Mouse (Mus musculus): ENCODE results near the gene Pam16. TPM values are rescaled to one million over a fixed set of nuclear protein-coding genes. Genes with fewer than 3 reads are reported as not detected.

Gene Pam16
- polyA plus RNA-seq, 1 experiment = 40.4 TPM

GRCm38 (mm10) chr16:4567912-4568311 lies 56.9 kb downstream of the Pam16 start:
- H3K27me3 ChIP-seq (ENCODE audit: control insufficient read depth, insufficient read depth, low read length) = no peaks in the 10 kb centered on the region
- no peak overlapping the region for H3K27ac ChIP-seq (ENCODE audit: control insufficient read depth, insufficient read depth, low read length)
- no peak for TF ChIP-seq POLR2A (IDR thresholded peaks at IDR 0.05; ENCODE audit: control insufficient read depth, extremely low read depth, insufficient read depth, low read length, poor library complexity)
- no peak for TF ChIP-seq CTCF (IDR thresholded peaks at IDR 0.05; ENCODE audit: borderline replicate concordance, control insufficient read depth, extremely low read depth, insufficient read depth, low read length, poor library complexity)
- DNase-seq = peak; percentile 82
- no peaks in the 10 kb centered on the region for H3K4me1 ChIP-seq (replicated peaks; ENCODE audit: control insufficient read depth, insufficient read depth, low read length)
- no peaks in the 10 kb centered on the region for H3K36me3 ChIP-seq (ENCODE audit: control insufficient read depth, insufficient read depth, low read length)
- H3K4me3 ChIP-seq (ENCODE audit: control insufficient read depth, insufficient read depth, low read length) = no peak overlapping the region
- 23% methylated on average over 4 of the region's 4 CpGs for WGBS

Other genes starting within 250 kb of the Pam16 start
- 6.4 and 7.6 TPM in 2 replicates for gene Adcy9, start 204.5 kb downstream of the Pam16 start, polyA plus RNA-seq (2012; rRNA removed)
- 5.3 and 12.1 TPM in 2 replicates for gene Srl, start 83.2 kb downstream of the Pam16 start, polyA plus RNA-seq (2012; rRNA removed)
- gene Tfap4, start 65.1 kb downstream of the Pam16 start, polyA plus RNA-seq (2012; rRNA removed) = 12.0 and 13.5 TPM in 2 replicates
- gene Glis2, start 30.3 kb downstream of the Pam16 start, polyA plus RNA-seq (2012; rRNA removed) = 11.8 and 14.3 TPM in 2 replicates
- 5.3 and 8.1 TPM in 2 replicates for gene Vasn, start 15.0 kb upstream of the Pam16 start, polyA plus RNA-seq (2012; rRNA removed)
- 18.3 and 19.7 TPM in 2 replicates for gene Dnaja3, start 15.0 kb upstream of the Pam16 start, polyA plus RNA-seq (2012; rRNA removed)
- 391 and 423 TPM in 2 replicates for gene Coro7, start 54.8 kb upstream of the Pam16 start, polyA plus RNA-seq (2012; rRNA removed)
- gene Nmral1, start 94.4 kb upstream of the Pam16 start, polyA plus RNA-seq (2012; rRNA removed) = 25.6 and 27.2 TPM in 2 replicates
- 44.4 and 54.7 TPM in 2 replicates for gene Hmox2, start 101.4 kb upstream of the Pam16 start, polyA plus RNA-seq (2012; rRNA removed)
- 112 and 119 TPM in 2 replicates for gene Cdip1, start 165.3 kb upstream of the Pam16 start, polyA plus RNA-seq (2012; rRNA removed)
- 0.13 TPM in 1 of 2 replicates, not detected in the other for gene 4930562C15Rik, start 210.4 kb upstream of the Pam16 start, polyA plus RNA-seq (2012; rRNA removed)

Data from thymus, adult 2 months (tissue).